Mouse (Mus musculus) small intestine, adult 2 months (tissue): ENCODE results near the gene Slc44a2. TPM values are rescaled to one million over a fixed set of nuclear protein-coding genes. Genes with fewer than 3 reads are reported as not detected.

Experiments
- H3K27ac ChIP-seq: fragments of 200-500 bp; 2 replicates; pipeline ENCODE4 v1.5.1; 2012; ENCODE audit warnings: low read depth, low read length, control low read depth, inconsistent platforms; ENCODE audit not compliant: insufficient read depth
- H3K27me3 ChIP-seq: fragments of 200-500 bp; 2 replicates; pipeline ENCODE4 v1.6.1; 2012; ENCODE audit warnings: mild to moderate bottlenecking, moderate library complexity, low read length, inconsistent platforms; ENCODE audit not compliant: control insufficient read depth, insufficient read depth
- H3K36me3 ChIP-seq: fragments of 200-500 bp; 2 replicates; pipeline ENCODE4 v1.6.1; 2012; ENCODE audit warnings: mild to moderate bottlenecking, low read length, control low read depth, inconsistent platforms; ENCODE audit not compliant: control insufficient read depth, insufficient read depth
- H3K4me1 ChIP-seq: fragments of 200-500 bp; 2 replicates; pipeline ENCODE4 v1.6.1; 2012; ENCODE audit warnings: low read length, inconsistent platforms, mixed read lengths; ENCODE audit not compliant: control insufficient read depth, insufficient read depth, insufficient read length
- H3K4me3 ChIP-seq: fragments of 200-500 bp; 2 replicates; pipeline ENCODE4 v1.5.1; 2012; ENCODE audit warnings: low read depth, mild to moderate bottlenecking, control low read depth, inconsistent platforms, low read length, moderate library complexity
- CTCF ChIP-seq: fragments of 200-500 bp; IDR thresholded peaks from 2 replicates; pipeline ENCODE4 v1.5.1; 2012; ENCODE audit warnings: low read depth, mild to moderate bottlenecking, control low read depth, inconsistent platforms, low read length, moderate library complexity, mixed read lengths; ENCODE audit not compliant: insufficient replicate concordance, insufficient read length; ENCODE audit errors: extremely low read depth
- POLR2A ChIP-seq: fragments of 200-500 bp; IDR thresholded peaks from 2 replicates; pipeline ENCODE4 v1.6.1; 2012; ENCODE audit warnings: low read depth, mild to moderate bottlenecking, control low read depth, inconsistent platforms, low read length, moderate library complexity
- WGBS: fragments of 180-500 bp; shearing (Covaris S2); methylation state at CpG from one replicate; pipeline ENCODE4 v1.1.7; 2018; 5-methylcytosine and 5-hydroxymethylcytosine counted together
- polyA plus RNA-seq: library from polyadenylated mRNA; depleted of rRNA; stranded (reverse); fragments of >200 nt; gene quantifications from 2 replicates; pipeline ENCODE4 v1.2.3, GENCODE M21; 2012

The Slc44a2 gene
- polyA plus RNA-seq, 1 experiment, result 11.9 TPM

DNA sequence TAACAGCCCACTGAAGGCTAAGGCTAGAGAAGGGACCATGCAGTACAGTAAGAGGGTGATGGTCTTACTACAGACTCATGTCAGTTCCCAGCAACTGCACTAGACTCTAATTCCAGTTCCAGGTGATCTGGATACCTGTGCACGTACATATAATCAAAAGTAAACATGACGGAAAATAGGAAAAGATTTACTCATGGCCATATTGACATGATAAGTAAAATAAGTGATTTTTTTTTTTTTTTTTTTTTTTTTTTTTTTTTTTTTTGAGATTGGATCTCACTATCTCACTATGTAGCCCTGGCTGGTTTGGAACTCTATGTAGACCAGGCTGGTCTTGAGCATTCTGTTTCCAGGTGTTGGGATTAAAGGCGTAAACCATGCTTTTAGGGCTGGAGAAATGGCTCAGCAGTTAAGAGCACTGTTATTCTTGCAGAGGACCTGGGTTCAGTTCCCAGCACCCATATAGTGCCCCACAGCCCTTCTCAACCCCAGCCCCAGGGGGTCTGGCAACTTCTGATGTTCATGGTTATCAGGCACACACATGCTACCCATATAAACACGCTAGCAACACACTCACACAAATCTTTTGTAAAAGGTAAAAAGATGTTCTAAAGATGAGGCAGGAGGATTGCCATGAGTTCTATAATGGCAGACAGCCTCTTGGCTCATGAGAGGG, 31.3 kb downstream of the Slc44a2 start:
- WGBS, result 91% methylated on average over 4 of the region's 4 CpGs

DNA sequence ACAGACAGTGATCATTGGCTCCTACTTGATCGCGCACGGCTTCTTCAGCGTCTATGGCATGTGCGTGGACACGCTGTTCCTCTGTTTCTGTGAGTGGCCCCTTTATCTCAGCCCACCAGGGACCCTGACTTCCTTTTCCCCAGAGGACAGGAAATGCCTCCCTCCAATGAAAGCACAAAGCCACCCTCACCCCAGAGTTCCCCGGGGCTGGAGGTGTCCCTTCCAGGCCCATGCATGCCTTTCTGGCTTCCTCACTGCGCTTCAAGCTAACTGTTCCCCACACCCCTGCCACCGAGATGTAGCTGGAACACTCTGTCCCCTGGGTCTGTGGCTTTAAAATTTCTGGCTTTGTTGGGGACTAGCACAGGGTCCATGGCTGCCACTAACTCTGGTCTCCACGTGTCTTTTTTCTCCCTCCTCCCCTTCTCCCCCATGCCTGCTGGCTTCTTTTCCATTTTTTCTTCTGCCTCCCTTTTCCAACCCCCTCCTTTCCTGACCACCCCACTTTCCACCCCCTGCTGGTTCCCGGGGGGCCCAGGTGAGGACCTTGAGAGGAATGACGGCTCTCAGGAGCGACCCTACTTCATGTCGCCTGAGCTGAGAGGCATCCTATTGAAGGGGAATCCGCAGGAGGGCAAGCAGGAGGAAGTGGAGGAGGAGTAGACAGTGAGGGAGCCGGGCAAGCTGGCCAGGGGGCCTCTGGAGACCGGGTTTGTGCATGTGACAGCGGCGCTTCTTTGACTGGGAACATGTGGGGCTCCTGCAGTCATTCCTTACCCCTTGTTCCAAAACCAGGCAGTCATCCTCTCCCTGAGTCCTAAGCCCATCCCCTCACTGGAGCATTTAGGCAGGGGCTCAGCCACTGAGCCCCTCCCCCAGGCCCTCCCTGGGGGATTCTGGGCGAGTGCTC, 32.2 kb downstream of the Slc44a2 start:
- H3K36me3 ChIP-seq, result peaks cover 1% of the 10 kb centered on the region; the same call in 1 of the 2 replicates
- TF ChIP-seq POLR2A (no peak), CTCF (no peak)

More for the DNA sequence above, 31.3 kb downstream of the Slc44a2 start:
- Histone ChIP-seq H3K27me3 (no peaks in the 10 kb centered on the region), H3K4me3 (no peak overlapping the region), H3K36me3 (peaks cover 1% of the 10 kb centered on the region; the same call in 1 of the 2 replicates), H3K4me1 (peaks cover 2% of the 10 kb centered on the region; the same call in 1 of the 2 replicates), H3K27ac (no peak overlapping the region)
- TF ChIP-seq CTCF (no peak), POLR2A (no peak)

DNA sequence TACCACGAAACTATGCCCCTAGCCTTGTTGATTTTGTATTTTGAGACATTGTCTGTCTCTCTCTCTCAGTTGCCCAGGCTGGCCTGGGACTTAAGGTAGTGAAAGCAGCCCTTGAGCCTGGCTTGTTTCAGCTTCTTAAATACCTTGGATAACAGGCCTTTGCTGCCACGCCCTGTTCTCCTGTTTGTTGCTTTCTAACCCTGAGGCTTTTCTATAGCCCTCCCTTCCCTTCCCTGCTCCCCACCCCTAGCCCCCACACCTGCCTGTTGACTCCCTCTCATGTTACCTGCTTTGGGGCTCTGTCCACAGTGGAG, 32.8 kb downstream of the Slc44a2 start:
- no peak overlapping the region for H3K27ac ChIP-seq
- 88% methylated on average over 2 of the region's 2 CpGs for WGBS
- TF ChIP-seq CTCF, result no peak
- no peaks in the 10 kb centered on the region for H3K27me3 ChIP-seq
- no peak overlapping the region for H3K4me3 ChIP-seq
- H3K36me3 ChIP-seq, result peaks cover 1% of the 10 kb centered on the region; the same call in 1 of the 2 replicates
- H3K4me1 ChIP-seq, result peaks cover 2% of the 10 kb centered on the region; the same call in 1 of the 2 replicates

More for the DNA sequence above, 32.2 kb downstream of the Slc44a2 start:
- no peaks in the 10 kb centered on the region for H3K27me3 ChIP-seq
- H3K27ac ChIP-seq, result no peak overlapping the region
- H3K4me1 ChIP-seq, result peaks cover 2% of the 10 kb centered on the region; the same call in 1 of the 2 replicates
- 76% methylated on average over 20 of the region's 20 CpGs for WGBS
- H3K4me3 ChIP-seq, result no peak overlapping the region

DNA sequence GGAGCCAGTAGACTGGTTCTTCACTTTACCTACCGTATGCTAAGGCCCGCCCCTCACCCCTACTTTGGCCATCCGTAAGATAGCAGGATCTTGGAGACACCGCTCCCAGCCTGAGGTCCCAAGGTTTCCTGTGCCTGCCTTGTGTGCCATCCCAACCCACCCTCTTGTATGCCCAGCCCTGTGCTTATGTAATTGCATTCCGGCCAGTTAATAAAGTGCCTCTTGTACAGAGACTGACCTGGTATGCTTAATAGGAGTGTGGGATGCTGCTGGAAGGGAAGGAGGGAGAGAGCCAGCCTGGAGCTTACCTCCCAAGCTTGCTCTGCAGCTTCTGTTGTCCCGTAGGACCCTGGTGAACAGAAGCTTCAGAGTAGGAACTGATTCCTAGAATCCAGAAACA, 34.3 kb downstream of the Slc44a2 start:
- WGBS, result 87% methylated on average over 6 of the region's 6 CpGs

DNA sequence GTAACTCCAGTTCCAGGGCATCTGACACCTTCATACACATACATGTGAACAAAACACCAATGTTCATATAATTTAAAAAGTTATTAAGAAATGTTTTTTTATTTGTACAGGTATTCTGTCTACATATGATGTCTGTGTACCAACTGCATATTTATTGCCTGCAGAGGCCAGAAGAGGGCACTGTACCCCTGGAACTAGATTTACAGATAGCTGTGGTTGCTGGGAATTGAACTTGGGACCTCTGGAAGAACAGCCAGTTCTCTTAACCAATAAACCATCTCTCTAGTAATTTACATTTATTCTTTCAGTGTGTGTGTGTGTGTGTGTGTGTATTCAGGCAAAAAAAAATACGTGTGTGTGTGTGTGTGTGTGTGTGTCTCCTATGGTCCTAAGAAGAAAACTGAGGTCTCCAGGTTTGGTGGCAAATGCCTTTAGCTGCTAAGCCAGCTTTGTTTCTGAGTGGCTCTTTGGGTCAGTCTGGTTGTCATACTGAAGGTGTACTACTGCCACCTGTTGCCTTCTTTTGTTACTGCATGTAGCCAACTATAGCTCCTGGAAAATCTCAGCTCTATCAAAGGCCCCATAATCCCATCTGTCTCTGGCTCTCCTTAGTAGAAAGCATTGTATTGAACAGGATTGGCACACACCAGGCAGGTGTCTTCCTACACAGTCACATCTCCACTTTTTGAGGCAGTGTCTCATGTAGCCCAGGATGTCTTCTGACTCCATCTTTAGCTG, 36.7 kb downstream of the Slc44a2 start:
- Histone ChIP-seq H3K27me3 (no peaks in the 10 kb centered on the region), H3K27ac (no peak overlapping the region), H3K36me3 (no peaks in the 10 kb centered on the region), H3K4me1 (no peaks in the 10 kb centered on the region), H3K4me3 (no peak overlapping the region)
- TF ChIP-seq POLR2A, result no peak
- 0% methylated on average over 1 of the region's 1 CpGs for WGBS

More for the DNA sequence above, 34.3 kb downstream of the Slc44a2 start:
- no peak overlapping the region for H3K27ac ChIP-seq
- peaks cover 2% of the 10 kb centered on the region; the same call in 1 of the 2 replicates for H3K4me1 ChIP-seq
- TF ChIP-seq POLR2A (no peak), CTCF (no peak)
- H3K27me3 ChIP-seq, result no peaks in the 10 kb centered on the region
- H3K4me3 ChIP-seq, result no peak overlapping the region
- no peaks in the 10 kb centered on the region for H3K36me3 ChIP-seq

DNA sequence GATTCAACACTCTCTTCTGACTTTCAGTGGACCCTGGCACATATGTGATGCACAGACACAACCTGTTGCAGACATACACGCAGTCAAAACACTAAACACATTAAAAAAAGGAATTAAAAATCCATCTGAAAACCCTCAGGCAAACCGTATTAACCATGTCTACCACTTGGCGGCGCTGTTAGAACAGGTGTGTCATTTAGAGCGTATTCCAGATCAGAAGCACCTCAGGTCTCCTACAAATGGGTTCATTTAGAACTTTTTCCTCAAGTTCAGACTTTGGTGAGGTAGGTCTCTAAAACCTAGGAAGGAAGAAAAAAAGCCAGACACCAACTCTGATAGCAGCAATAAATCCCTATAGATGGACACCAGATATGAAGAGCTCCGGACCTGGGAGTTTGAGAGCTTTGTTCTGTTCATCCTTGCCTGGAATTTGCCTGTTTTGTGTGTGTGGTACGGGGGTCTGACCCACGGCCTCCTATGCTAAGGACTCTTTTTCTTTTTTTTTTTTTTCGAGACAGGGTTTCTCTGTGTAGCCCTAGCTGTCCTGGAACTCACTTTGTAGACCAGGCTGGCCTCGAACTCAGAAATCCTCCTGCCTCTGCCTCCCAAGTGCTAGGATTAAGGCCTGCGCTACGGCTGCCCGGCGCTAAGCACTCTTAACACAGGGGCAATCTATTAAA, 46.2 kb downstream of the Slc44a2 start:
- TF ChIP-seq POLR2A, result no peak
- peak; percentile 2; the same call in 1 of the 2 replicates for TF ChIP-seq CTCF
- Histone ChIP-seq H3K27ac (peak overlapping the region; percentile 84), H3K27me3 (no peaks in the 10 kb centered on the region), H3K4me1 (peaks cover 3% of the 10 kb centered on the region), H3K36me3 (no peaks in the 10 kb centered on the region), H3K4me3 (peak overlapping the region; percentile 52)
- WGBS, result 21% methylated on average over 14 of the region's 14 CpGs
